Comparison of ENCODE assay signal across 8 mouse cellular contexts in genomic region chr10:38555040-38555439, GRCm38 (mm10).
DNase-seq lines count a peak whose midpoint lies in the region; ATAC-seq and TF ChIP-seq lines count a peak whose summit lies in the region.

No protein-coding gene starts in this region.

- no peak overlapping the region for H3K4me2 ChIP-seq in lung, embryonic 15.5 days
- H3K4me2 ChIP-seq in hindbrain, embryonic 13.5 days: peak overlapping the region; percentile 30
- no peak overlapping the region for H3K4me2 ChIP-seq in limb, embryonic 14.5 days (replicated peaks; ENCODE audit: low read depth, low read length, severe bottlenecking)
- H3K4me2 ChIP-seq in stomach, embryonic 15.5 days: no peak overlapping the region

- H3K36me3 ChIP-seq in lung, embryonic 15.5 days: no peaks in the 10 kb centered on the region
- no peaks in the 10 kb centered on the region for H3K36me3 ChIP-seq in hindbrain, embryonic 13.5 days
- H3K36me3 ChIP-seq in limb, embryonic 14.5 days (ENCODE audit: control insufficient read depth, insufficient read depth, low read length): no peaks in the 10 kb centered on the region
- H3K36me3 ChIP-seq in stomach, embryonic 15.5 days: no peaks in the 10 kb centered on the region

- no peaks in the 10 kb centered on the region for H3K27me3 ChIP-seq in lung, embryonic 15.5 days
- H3K27me3 ChIP-seq in hindbrain, embryonic 13.5 days: no peaks in the 10 kb centered on the region
- H3K27me3 ChIP-seq in limb, embryonic 14.5 days (ENCODE audit: control insufficient read depth, insufficient read depth, low read length): no peaks in the 10 kb centered on the region
- H3K27me3 ChIP-seq in stomach, embryonic 15.5 days (replicated peaks): no peaks in the 10 kb centered on the region

- peaks cover 7% of the 10 kb centered on the region; the same call in 1 of the 2 replicates for H3K4me1 ChIP-seq in lung, embryonic 15.5 days
- peaks cover 10% of the 10 kb centered on the region for H3K4me1 ChIP-seq in hindbrain, embryonic 13.5 days (replicated peaks)
- peaks cover 4% of the 10 kb centered on the region; the same call in 1 of the 2 replicates for H3K4me1 ChIP-seq in limb, embryonic 14.5 days (ENCODE audit: control insufficient read depth, insufficient read depth, low read length)
- H3K4me1 ChIP-seq in stomach, embryonic 15.5 days: no peaks in the 10 kb centered on the region

- DNase-seq in lung, postnatal 4 days: no peak
- peak; percentile 27 for DNase-seq in limb, embryonic 14.5 days (ENCODE audit: low spot score)
- DNase-seq in heart, postnatal 4 days: no peak
- DNase-seq in ovary, postnatal 36 days (ENCODE audit: low spot score): no peak

- peak; percentile 90; the same call in 1 of the 2 replicates for ATAC-seq in lung, embryonic 15.5 days (ENCODE audit: borderline replicate concordance, extremely low read depth, low FRiP score, low TSS enrichment)
- peak; percentile 75 for ATAC-seq in hindbrain, embryonic 13.5 days (ENCODE audit: low FRiP score)
- ATAC-seq in limb, embryonic 14.5 days (ENCODE audit: low FRiP score, low read depth): no peak
- ATAC-seq in stomach, embryonic 15.5 days (ENCODE audit: insufficient read depth, low FRiP score, low read depth): peak; percentile 64; the same call in 1 of the 2 replicates
- ATAC-seq in CD4-positive, CD25-positive, alpha-beta regulatory T cell, adult 4 months: no peak

- H3K4me3 ChIP-seq in lung, embryonic 15.5 days: no peak overlapping the region
- no peak overlapping the region for H3K4me3 ChIP-seq in hindbrain, embryonic 13.5 days
- no peak overlapping the region for H3K4me3 ChIP-seq in limb, embryonic 14.5 days (replicated peaks; ENCODE audit: low read length)
- no peak overlapping the region for H3K4me3 ChIP-seq in stomach, embryonic 15.5 days (replicated peaks)

- H3K9me3 ChIP-seq in lung, embryonic 15.5 days: no peaks in the 10 kb centered on the region
- H3K9me3 ChIP-seq in hindbrain, embryonic 13.5 days: no peaks in the 10 kb centered on the region
- H3K9me3 ChIP-seq in limb, embryonic 14.5 days (ENCODE audit: control insufficient read depth, low read length): no peaks in the 10 kb centered on the region
- H3K9me3 ChIP-seq in stomach, embryonic 15.5 days: no peaks in the 10 kb centered on the region

- H3K27ac ChIP-seq in lung, embryonic 15.5 days: no peak overlapping the region
- H3K27ac ChIP-seq in hindbrain, embryonic 13.5 days: peak overlapping the region; percentile 76
- H3K27ac ChIP-seq in limb, embryonic 14.5 days (replicated peaks; ENCODE audit: low read depth, low read length): no peak overlapping the region
- H3K27ac ChIP-seq in stomach, embryonic 15.5 days: no peak overlapping the region

- no peak overlapping the region for H3K9ac ChIP-seq in lung, embryonic 15.5 days
- H3K9ac ChIP-seq in hindbrain, embryonic 13.5 days: no peak overlapping the region
- no peak overlapping the region for H3K9ac ChIP-seq in limb, embryonic 14.5 days (ENCODE audit: low read depth, low read length, severe bottlenecking)
- H3K9ac ChIP-seq in stomach, embryonic 15.5 days: no peak overlapping the region

- WGBS in lung, embryonic 15.5 days: 25% methylated on average over 5 of the region's 5 CpGs
- WGBS in hindbrain, embryonic 13.5 days: 9% methylated on average over 5 of the region's 5 CpGs
- 52% methylated on average over 5 of the region's 5 CpGs for WGBS in limb, embryonic 14.5 days
- 34% methylated on average over 5 of the region's 5 CpGs for WGBS in stomach, embryonic 15.5 days

- no peak for TF ChIP-seq POLR2A in limb, embryonic 14.5 days (IDR thresholded peaks at IDR 0.05; ENCODE audit: borderline replicate concordance, extremely low read depth, insufficient read depth, insufficient read length)

Comparison
In these comparisons a context has a peak if more than half of its experiments do, and no peak if none do; other contexts are left out.
1. ATAC-seq: peak in lung, embryonic 15.5 days (single experiment), hindbrain, embryonic 13.5 days (single experiment) and stomach, embryonic 15.5 days (single experiment); none in limb, embryonic 14.5 days (single experiment) and CD4-positive, CD25-positive, alpha-beta regulatory T cell, adult 4 months (single experiment).